Mouse (Mus musculus) neural tube, embryonic 10.5 days (tissue): ENCODE measurements at regions not wholly inside any gene's neighbourhood (a gene's known extent, or its start where the extent isn't known, plus 50 kb on each side); places are given as distances from the start of the nearest gene placed in this dataset.

Source experiments
- DNase-seq: peaks from one replicate; pipeline ENCODE4 v3.0.0-alpha.2; 2017; ENCODE audit warnings: low spot score; ENCODE audit errors: extremely low spot score

DNA sequence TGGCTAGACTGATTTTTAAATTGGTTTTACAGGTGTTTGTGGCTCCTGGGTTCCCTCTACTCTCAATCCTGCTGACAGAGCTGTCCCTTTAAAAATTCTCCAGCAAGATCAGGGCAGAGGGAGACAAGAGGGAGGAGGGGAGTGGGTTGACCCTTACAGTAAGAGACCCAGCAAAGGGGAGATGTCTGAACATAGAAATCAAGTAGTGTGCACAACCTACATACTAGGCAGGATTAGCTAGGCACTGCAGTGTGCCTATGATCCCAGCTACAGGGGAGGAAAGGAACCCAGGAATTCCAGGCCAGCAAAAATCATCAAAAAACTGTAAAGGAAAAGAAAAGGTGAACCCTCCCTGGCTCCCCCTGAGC, 113.2 kb upstream of the Thy1 start:
- no peak for DNase-seq

DNA sequence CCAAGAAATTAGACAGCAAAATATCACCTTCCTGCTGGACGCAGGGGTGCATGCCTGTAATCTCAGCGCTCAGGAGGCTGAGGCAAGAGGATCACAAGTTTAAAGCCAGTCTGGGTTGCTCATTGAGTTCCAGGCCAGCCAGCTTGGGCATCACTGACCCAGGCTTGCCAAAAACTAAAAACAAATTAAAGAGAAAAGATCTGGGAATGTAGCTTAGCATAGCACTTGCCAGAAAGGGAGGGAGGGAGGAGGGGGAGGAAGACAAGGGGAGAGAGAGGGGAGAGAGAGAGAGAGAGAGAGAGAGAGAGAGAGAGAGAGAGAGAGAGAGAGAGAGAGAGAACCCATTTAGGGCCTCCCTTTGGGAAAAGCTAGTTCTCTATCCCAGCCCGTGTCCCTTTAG, 112.7 kb upstream of the Thy1 start:
- no peak for DNase-seq

DNA sequence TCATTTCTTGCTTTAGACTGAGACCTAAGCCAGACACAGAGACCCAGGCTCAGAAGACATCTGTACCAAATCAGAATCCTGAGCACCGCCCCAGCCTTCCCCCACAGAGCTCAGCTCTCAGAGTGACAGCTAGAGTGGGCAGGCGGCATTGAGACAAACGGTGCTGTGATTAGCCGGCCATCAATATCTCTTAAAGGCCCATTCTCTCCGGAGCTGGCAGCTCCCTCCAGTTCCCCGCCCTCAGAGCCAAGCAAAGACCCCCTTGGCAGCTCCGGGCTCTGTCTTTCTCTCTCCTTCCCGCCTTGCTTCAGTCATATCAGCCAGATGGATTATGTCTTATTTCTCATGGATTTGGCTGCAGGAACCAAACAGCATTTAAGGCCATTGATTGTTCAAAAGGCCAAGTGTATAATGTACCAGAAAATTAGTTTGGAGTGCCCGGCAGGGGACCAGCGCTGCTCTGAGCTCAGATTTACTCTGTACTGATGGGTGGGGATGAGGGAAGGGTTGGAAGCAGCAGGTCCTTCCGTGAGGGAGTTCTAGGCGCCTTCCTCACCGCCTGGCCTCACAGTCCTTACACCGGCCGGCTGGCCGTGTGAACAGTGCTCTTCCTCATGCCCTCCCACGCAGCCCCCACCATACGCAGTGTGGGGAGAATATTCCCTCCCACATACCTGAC, 109.0 kb upstream of the Thy1 start:
- DNase-seq: peak; percentile 37

DNA sequence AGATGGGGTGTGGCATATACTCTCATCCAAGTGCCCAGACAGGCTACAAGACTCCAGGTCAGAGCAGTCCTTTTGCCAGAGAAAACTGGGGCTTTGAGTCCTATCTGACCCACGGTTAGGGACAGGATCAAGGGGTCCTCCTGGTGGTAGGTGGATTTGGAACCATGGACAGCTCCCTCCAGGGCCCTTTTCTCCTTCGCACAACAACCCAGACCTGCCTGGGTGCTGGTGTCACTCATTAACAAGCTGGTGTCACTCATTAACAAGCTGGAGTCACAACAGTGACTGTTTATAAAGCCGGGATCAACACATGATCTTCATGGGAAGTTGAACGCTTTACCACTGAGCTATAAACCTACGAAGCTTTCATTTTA, 108.5 kb upstream of the Thy1 start:
- peak; percentile 39 for DNase-seq

DNA sequence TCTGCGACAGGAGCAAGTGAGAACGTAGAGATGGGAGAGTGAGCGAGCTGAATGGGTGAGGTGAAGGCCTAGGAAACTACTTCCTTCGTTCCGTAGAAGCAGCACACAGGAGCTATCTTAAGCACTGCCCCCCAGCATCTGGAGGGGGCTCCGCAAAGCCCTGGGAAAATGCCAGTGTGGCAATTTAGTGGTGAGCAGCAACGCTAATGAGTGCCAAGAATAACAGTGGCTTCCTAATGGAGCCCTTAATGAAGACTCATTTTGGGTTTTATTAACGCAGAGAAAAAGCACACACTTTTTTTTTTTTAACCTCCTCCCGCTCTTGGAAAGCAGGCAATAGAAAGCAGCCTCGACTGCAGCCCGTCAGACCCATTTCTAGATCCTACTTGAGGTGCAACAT, 103.8 kb upstream of the Thy1 start:
- DNase-seq: no peak

DNA sequence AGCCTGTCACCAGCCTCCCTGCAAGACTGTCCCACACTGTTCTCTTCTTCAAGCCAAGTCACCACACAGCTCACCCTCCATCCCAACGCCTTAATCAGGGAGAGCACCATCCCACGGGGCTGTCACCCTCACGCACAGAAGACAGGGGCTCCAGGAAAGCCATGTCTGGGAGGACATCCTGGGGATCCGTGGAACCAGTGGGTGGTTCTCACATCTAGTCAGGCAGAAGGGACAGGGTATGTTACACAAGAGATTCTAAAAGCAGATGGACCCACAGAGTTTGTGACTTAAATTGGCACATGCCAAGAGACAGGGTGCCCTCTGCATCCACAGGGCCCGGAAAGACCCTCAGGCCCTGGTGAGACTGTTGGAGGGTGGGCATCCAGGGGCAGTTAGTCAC, 101.0 kb upstream of the Thy1 start:
- DNase-seq: no peak

DNA sequence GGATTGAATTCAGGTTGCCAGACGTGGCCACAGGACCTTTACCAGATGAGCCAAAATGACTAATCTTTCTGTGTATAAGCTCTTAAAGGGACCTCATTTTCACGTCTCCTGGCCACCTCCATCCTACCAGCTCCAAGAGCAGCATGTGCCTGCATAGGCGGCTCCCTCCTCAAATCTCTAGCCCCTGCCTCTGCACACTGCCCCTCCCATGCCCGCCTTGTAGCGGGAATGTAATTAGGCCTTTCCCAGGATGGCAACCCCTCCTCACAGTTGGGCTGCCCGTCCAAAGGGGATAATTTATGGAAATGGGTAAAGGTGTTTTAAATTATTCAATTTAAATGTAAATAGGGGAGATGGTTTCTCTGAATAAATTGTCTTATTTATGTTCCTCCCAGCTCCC, 99.7 kb upstream of the Thy1 start:
- no peak for DNase-seq

DNA sequence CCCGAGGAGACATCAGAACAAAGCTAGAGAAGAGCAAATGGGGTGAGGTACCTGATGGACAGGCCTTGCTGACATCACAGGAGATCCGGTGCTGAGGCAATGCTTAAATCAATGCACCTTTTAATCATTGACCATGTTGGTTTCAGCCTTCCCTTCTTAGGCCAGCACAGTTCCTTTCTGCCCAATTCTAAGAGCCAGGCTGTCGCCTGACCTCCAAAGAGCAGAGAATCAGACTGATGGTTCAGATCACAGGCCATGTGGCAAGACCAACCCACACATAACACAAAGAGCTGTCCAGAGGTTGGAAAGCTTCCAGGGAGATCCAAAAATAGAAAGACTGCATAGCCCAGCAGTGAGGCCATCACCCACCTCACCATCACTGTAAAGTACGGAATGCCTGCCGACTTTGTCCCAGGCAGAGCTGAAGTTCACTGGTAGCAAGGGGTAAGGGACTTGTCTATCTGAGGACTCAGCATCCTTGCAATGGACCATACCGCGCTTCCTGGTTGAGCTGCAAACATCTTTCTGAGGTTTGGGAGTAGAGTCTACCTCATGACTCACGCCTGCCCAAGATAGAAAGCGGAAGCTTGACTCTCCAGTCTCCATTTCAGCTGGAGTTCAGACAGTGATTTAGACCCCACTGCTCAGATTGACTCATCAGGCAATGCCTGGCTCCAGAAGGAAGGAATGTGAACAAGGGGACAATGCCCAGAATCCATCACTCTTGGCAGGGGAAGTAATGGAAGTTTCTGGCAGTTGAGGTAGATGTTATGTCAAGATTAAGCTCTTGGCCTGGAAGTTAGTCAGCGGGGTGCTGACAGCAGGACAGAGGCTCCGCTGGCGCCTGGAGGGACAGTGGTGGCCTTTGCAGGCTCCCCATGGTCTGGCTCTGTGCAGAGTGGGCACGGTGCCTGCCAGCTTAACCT, 98.1 kb upstream of the Thy1 start:
- DNase-seq: no peak

DNA sequence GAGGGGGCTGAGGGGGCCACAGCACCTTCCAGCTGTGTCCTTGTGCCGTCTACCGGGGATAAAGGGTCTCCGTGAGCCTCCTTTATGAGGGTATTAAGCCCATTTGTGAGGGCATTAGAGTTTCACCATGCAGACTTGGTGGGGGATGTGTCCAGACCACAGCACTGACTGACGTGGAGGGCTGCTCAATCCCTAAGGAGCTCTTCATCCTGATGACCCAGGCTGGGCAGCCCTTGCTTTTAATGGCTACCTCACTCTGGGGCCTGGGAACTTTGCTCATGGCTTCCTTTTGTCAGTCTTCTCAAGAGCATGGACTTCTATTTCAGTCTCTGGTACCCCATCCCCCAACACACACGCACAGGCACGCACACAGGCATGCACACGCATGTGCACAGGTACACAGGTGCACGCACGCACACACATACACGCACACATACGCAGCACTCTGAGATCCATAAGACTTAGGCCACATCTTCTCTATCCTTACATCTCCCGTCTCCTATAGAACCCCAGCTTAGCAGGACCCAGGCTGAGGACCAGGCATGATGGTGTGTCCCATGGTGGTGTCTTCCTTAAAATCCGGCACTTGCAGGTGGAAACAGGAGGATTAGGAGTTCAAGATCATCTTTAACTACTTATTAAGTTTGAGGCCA, 97.1 kb upstream of the Thy1 start:
- DNase-seq: no peak

DNA sequence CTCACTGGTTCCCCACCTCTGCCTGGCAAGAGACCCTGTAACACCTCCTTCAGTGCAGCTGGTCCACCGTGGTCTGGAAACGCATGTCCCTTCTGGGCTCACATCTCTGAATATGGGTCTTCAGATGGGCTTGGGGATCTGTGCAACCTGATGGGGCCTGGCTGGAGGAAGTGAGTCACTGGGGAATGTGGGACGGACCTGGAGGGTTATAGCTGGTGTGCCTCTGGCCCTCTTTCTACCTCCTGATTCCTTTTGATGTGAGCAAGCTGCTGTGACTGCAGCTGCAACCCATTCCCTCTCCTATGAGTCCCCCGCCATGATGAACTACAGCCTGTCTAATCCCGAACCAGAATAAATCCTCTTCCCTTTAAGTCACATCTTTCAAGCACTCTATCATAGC, 96.1 kb upstream of the Thy1 start:
- DNase-seq: no peak

DNA sequence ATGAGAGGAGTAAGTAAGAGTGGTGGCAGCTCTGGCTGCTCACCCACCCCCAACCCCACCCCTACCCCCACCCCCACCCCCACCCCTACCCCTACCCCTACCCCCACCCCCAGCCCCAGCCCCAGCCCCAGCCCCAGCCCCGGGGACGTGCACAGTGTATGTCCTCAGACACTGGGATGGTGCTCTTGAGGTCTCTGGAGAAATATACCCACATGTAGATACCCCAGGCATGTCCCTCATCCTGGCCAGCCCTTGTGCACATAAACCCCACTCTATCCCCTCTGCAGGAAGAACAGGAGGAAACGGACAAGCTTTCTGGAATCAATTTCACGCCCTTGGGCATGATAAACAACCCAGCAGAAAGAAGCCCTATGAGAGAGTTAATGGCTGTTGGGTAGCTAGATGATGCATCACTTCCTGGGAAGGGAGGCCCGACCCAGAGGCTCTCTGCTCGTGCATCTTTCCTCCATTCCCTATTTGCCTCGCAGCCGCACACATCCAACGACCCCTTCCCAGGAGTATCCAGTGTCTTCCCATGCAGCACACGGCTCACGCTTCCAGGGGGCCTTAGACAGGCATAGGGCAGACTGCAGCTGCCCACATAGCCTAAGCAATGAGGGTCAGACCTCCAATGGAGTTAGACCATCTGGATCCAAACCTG, 95.6 kb upstream of the Thy1 start:
- DNase-seq: peak; percentile 45

DNA sequence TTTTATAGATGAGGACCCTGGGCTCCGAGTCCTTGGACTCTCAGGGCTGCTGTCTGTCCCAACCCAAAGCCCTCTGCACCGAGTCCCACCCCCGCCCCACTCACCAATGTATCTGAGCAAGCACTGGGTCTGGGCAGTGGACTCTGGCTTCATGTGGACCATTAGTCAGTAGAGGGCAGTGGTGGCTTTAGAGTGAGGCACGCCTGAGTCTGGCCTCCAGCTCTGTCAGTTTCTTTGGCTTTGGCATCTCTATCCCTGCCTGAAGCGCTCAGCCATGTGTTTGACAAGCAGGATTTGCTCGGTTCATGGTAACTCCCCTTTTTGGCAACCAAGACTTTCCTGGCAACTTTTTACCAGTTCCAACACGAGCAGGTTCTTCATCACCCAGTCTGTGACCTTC, 90.1 kb upstream of the Thy1 start:
- DNase-seq: no peak

DNA sequence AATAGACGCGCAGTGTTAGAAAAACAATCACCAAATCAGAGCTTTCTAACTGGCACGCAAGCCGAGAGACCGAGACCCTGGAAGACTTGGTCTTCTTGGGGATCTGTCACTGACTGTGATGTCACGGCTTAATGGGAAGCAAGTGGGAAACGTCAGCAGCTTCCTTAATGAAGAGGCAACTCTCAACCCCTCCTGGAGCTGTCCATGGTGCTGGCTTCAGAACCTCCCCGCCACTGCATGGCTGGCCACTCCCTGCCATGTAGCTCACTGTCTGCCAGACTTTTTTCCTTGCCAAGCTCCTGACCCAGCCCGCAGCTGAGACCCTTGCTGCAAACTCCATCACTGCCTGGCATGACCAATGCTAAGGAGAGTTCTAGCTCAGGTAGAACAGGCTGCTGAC, 83.6 kb upstream of the Thy1 start:
- DNase-seq: peak; percentile 71

DNA sequence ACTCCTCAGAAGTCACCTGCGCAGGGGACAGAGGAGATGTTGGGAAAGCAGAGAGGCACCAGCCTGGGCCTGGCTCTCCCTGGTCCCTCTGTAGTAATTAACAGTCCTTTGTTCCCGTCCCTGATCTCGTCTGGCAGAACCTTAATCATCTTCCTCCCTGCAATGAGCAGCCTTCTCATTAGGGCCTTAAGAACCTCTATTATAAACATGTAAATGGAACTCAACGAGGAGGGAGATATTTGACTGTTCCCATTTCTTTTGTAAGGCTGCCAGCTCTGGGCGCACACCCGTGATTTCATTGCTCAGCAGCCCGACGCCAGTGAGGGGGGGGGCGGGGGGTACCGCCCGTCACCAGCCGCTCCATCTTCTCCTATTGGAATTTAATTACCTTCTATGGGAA, 81.8 kb upstream of the Thy1 start:
- no peak for DNase-seq

DNA sequence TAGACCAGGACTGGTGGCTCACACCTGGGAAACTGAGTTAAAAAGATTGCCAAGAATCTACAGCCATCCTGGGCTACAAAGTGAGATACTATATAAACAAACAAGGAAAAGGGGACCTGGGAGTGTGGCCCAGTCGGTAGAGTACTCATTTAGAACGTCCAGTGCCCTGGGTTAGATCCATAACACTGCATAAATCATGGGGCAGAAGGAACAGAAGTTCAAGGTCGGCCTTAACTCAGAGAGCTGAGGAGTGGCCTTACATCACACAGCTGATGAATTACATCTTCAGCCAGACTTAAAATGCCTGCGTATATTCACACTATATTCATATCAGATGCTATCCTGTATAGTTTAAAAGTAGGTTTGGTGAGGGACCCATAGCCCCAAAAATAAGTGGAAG, 78.0 kb upstream of the Thy1 start:
- DNase-seq: no peak

DNA sequence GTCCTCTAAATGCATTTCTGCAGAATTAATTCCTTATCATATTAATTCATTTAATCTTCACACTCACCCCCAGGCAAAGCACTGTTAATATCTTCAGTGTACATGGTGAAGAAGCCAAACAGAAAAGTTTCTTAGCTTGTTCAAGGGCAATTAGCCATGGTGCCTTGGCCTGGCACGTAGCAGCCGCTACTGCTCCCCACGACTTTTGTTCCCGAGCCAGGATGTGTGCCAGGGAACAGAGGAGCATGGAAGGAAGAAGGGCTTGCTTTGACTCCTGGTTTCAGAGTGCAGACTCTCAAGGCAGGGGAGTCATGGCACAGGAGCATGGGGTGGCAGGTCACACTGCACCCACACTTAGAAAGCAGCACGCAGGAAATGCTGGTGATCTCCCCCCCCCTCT, 77.4 kb upstream of the Thy1 start:
- no peak for DNase-seq

DNA sequence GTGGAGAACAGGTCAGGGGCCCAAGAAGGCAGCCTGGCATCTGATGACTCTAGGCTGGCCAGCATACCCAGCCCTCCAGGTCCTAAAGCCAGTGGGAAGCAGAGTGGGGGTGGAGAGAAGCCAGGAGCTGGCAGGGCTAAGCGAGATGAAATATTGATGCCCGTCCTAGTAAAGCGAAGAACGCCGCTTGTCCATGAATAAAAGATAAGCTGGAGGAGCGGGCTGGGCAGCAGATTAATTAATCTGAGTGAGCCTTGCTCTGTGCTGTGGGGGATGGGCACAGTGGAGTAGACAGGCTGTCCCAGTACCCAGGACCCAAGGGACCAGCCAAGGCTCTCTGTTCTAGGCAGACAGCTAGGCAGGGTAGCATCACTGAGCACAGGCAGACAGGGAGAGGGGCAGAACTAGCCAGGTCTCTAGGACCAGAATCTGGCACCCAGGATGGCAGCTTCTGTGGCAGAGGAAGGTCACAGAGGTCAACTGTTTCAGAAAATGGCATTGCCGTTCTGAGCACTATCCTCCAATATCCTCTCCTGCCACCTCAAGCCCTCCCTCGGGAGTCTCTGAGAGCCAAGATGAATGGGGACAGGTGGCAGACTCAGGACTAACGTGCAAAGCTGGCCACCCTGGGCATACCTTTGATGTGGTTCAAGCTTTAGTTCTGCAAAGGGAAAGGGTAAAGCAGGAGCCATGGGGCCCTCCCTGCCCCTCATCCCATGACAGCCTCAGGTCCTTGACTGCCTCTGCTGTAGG, 73.0 kb upstream of the Thy1 start:
- no peak for DNase-seq

DNA sequence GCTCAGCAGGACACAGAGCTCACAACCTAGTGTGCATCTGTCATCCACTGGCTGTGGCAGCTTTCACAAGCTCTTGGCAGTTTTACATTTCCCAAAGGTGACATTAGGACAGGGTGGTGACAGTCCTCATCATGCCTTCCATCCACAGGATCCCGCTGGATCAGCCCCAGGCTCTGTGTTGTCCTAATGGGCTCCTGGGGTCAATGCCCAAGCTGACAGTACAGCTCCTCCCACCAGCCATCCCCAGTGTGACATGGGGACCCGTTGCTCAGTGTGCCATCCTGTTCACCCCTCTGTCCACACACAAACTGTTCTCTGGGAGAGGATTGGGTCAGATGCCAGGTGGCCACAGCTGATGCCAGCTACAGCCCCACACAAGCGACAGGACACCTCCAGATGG, 72.3 kb upstream of the Thy1 start:
- no peak for DNase-seq

DNA sequence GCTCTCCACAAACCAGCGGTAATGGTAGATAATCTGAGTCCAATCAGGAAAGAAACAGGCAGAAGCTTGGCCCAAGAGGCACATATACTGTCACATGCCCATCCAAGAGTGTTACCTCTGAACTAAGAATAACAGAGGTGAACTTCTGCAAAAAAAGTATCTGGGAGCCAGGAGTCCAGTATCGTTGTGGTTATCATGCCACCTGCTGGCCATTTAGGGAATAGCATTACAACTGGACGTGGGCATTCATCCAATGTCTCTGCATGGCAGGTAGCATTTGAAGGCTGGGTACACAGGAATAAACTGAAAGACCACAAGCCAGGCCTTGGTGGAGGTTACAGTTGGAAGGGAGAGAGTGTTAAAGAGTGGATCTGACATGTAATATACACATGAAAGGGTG, 70.9 kb upstream of the Thy1 start:
- peak; percentile 76 for DNase-seq

DNA sequence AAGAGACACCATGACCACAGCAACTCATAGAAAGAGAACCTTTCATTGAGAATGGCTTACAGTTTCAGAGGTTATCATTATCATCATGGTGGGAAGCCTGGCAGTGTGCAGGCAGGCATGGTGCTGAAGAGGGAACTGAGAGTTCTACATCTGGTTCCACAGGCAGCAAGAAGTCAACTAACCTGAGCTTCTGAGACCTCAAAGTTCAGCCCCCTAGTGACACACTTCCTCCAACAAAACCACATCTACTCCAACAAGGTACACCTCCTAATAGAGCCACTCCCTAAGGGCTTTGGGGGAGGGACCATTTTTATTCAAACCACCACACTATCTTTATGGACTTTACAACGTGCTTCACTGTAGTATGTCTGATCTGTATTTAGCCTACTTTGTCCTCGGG, 67.8 kb upstream of the Thy1 start:
- DNase-seq: no peak

DNA sequence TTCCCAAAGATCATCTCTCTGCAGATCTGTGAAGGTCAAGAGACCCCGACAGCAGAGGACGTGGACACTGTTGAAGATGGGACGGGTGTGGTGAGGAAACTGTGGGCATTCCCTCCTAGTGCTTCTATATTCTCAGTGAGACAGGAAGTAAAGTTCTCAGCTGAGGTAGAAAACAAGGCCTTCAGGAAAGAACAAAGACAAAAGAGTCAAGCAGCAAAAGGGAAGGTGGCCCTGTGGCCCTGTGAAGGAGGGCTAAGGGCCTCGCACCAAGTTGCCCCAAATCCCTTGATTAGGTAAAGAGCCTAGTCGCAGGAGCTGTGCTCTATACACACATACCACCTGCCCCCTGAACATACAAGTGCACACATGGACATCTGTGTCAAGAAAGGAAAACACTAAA, 66.8 kb upstream of the Thy1 start:
- no peak for DNase-seq
